Mouse (Mus musculus) bone marrow, adult 2 months (tissue): ENCODE data around the gene BC051142.

ENCODE experiments used
- CTCF ChIP-seq: fragments of 200-500 bp; IDR thresholded peaks from 2 replicates; pipeline ENCODE4 v1.5.1; 2011; ENCODE audit warnings: low read length, control low read depth; ENCODE audit not compliant: control insufficient read depth, insufficient read depth
- POLR2A ChIP-seq: fragments of 200-500 bp; IDR thresholded peaks from 2 replicates; pipeline ENCODE4 v1.6.1; 2011; ENCODE audit warnings: low read depth, mild to moderate bottlenecking, control low read depth, low read length, borderline replicate concordance; ENCODE audit not compliant: control insufficient read depth

DNA sequence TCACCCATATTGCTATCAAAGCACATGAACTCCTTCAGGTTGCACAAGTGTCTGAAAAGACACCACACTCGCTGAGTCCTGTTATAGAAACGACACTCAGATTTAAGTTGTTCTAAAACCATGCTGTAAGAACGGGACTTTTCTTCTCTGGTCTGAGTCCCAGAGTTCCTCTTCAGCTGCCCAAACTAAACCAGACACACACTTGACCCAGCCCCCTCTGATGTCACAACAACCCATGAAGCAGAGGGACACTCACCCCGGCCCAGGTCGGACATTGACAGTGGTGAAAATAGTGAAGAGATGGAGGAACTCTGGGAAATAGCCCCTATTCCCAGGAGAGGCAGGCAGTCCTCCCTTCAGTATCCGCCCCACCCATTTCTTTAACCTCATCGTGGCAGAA is 7.1 kb upstream of the BC051142 start:
- TF ChIP-seq POLR2A: no peak
- no peak for TF ChIP-seq CTCF
